Mouse (Mus musculus) stomach, embryonic 16.5 days (tissue): ENCODE data around the gene Actrt2. TPM values are rescaled to one million over a fixed set of nuclear protein-coding genes. Genes with fewer than 3 reads are reported as not detected.

Experiments used
- ATAC-seq: fragments of 200-750 bp; cut with Nextera tagmentation; 2 replicates; pipeline ENCODE4 v1.8.0; 2017; ENCODE audit warnings: moderate number of reproducible peaks, moderate TSS enrichment; ENCODE audit not compliant: insufficient read depth, low FRiP score
- H3K27ac ChIP-seq: fragments of 300-500 bp; sonication (generic); 2 replicates; pipeline ENCODE4 v1.5.1; 2014; ENCODE audit warnings: low read length
- H3K27me3 ChIP-seq: fragments of 300-500 bp; sonication (generic); 2 replicates; pipeline ENCODE4 v1.6.1; 2014; ENCODE audit warnings: low read length, control low read depth, mixed read lengths; ENCODE audit not compliant: control insufficient read depth, insufficient read depth
- H3K36me3 ChIP-seq: fragments of 300-500 bp; sonication (generic); 2 replicates; pipeline ENCODE4 v1.6.1; 2014; ENCODE audit warnings: low read length; ENCODE audit not compliant: control insufficient read depth, insufficient read depth
- H3K4me1 ChIP-seq: fragments of 300-500 bp; sonication (generic); 2 replicates; pipeline ENCODE4 v1.6.1; 2014; ENCODE audit warnings: low read length, control low read depth, mixed read lengths; ENCODE audit not compliant: control insufficient read depth, insufficient read depth
- H3K4me2 ChIP-seq: fragments of 300-500 bp; sonication (generic); 2 replicates; pipeline ENCODE4 v1.6.1; 2014; ENCODE audit warnings: low read depth, low read length, mixed read lengths
- H3K4me3 ChIP-seq: fragments of 300-500 bp; sonication (generic); replicated peaks from 2 replicates; pipeline ENCODE4 v1.5.1; 2014; ENCODE audit warnings: mild to moderate bottlenecking, low read length
- H3K9ac ChIP-seq: fragments of 300-500 bp; sonication (generic); 2 replicates; pipeline ENCODE4 v1.6.1; 2014; ENCODE audit warnings: low read length
- H3K9me3 ChIP-seq: fragments of 300-500 bp; sonication (generic); replicated peaks from 2 replicates; pipeline ENCODE4 v1.6.1; 2016; ENCODE audit warnings: low read length, control low read depth; ENCODE audit not compliant: control insufficient read depth
- WGBS: fragments of 180-500 bp; shearing (Covaris S2); extraction: QIAGEN DNeasy Blood & Tissue Kit; methylation state at CpG from one replicate; pipeline ENCODE4 v1.1.7; 2014; 5-methylcytosine and 5-hydroxymethylcytosine counted together
- polyA plus RNA-seq: library from polyadenylated mRNA; unstranded; fragments of >200 nt; fragmentation: Nextera tagmentation; extraction: Ambion mirVana; gene quantifications from 2 replicates; pipeline ENCODE4 v1.2.1, GENCODE M21; 2015

Actrt2 gene
- polyA plus RNA-seq, 1 experiment from 2014 or later: not detected

- Histone ChIP-seq H3K27me3 (peaks cover 12% of the 10 kb centered on the region), H3K4me1 (peaks cover 20% of the 10 kb centered on the region), H3K9ac (no peak overlapping the region), H3K4me2 (no peak overlapping the region), H3K4me3 (no peak overlapping the region), H3K9me3 (no peaks in the 10 kb centered on the region), H3K27ac (no peak overlapping the region; the same call in 1 of the 2 replicates), H3K36me3 (no peaks in the 10 kb centered on the region)
- 72% methylated on average over 5 of the region's 5 CpGs for WGBS
- no peak for ATAC-seq
Measured at GRCm38 (mm10) chr4:154627419-154628142, 40.1 kb downstream of the Actrt2 start.

DNA sequence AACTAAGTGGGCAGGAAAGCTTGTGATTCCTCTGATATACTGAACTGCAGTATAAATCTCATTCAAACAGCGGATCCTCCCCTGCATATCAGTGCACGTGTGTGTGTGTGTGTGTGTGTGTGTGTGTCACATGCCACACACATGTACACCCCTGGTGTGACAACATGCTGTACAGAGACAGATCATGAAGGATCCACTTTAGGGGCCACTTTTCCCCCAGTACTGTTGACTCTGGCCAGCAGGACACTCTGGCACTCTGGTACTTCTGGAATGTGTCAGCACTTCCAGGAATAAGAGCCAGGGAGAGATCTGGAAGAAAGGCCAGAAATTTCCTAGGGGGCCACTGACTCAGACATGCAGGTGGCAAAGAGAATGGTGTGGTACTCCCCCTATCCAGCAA, 41.4 kb downstream of the Actrt2 start:
- H3K36me3 ChIP-seq: no peaks in the 10 kb centered on the region
- ATAC-seq: no peak
- no peak overlapping the region for H3K9ac ChIP-seq
- no peak overlapping the region for H3K4me3 ChIP-seq
- no peak overlapping the region for H3K4me2 ChIP-seq
- peaks cover 15% of the 10 kb centered on the region for H3K4me1 ChIP-seq
- H3K27ac ChIP-seq: no peak overlapping the region
- H3K27me3 ChIP-seq: 0 out of 2 replicates have a peak, but pooled peaks cover 5% of the 10 kb centered on the region
- 82% methylated on average over 2 of the region's 2 CpGs for WGBS
- no peaks in the 10 kb centered on the region for H3K9me3 ChIP-seq

DNA sequence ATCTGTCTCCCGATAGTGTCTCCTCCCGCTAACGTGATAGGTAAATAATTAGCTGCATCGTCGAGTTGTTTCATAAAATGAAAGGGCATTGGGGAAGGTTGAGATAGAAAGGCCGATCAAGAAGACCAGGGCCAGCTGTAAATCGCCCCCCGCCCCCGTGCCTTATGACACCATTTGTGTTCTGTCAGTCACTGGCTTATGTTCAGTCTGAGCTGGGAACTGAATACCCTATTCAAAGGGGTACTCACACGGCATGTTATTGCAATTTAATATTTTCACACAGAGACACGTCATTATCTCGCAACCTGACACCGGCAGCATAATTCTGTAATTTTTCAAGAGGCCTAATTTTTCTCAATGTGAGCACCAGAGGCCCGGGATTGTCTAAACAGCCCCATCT, 42.0 kb downstream of the Actrt2 start:
- Histone ChIP-seq H3K27ac (no peak overlapping the region), H3K27me3 (no peaks in the 10 kb centered on the region), H3K9me3 (no peaks in the 10 kb centered on the region), H3K36me3 (no peaks in the 10 kb centered on the region), H3K4me2 (no peak overlapping the region), H3K9ac (no peak overlapping the region), H3K4me3 (no peak overlapping the region), H3K4me1 (peaks cover 15% of the 10 kb centered on the region)
- ATAC-seq: no peak
- WGBS: 45% methylated on average over 14 of the region's 14 CpGs

GRCm38 (mm10) chr4:154623241-154623640, 44.4 kb downstream of the Actrt2 start:
- H3K4me3 ChIP-seq: no peak overlapping the region
- no peaks in the 10 kb centered on the region for H3K36me3 ChIP-seq
- H3K27me3 ChIP-seq: no peaks in the 10 kb centered on the region
- H3K4me2 ChIP-seq: no peak overlapping the region
- H3K4me1 ChIP-seq: peaks cover 10% of the 10 kb centered on the region
- no peak overlapping the region for H3K9ac ChIP-seq
- 84% methylated on average over 3 of the region's 3 CpGs for WGBS
- no peak overlapping the region for H3K27ac ChIP-seq
- H3K9me3 ChIP-seq: no peaks in the 10 kb centered on the region
- ATAC-seq: no peak

DNA sequence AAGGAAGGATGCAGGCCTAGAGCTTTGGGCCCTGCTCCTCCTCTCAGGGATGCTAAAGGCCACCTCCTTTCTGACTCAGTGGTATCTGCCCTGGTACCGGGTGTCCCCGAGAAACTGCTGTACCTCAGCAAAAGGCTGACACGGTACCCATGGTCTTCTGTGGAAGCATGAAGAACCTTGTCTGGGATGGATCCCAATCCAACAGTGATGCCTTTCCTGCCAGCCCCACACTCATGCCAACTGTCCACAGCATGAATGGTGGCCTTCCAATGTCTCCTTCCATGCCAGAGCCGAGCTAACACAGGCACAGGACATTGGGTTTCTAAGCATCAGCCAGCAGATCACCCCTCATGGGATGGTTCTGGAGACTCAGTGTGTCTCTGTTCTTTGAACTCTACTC, 45.1 kb downstream of the Actrt2 start:
- Histone ChIP-seq H3K9me3 (no peaks in the 10 kb centered on the region), H3K27me3 (no peaks in the 10 kb centered on the region), H3K27ac (no peak overlapping the region), H3K9ac (no peak overlapping the region), H3K4me2 (no peak overlapping the region), H3K36me3 (no peaks in the 10 kb centered on the region), H3K4me1 (peaks cover 10% of the 10 kb centered on the region), H3K4me3 (no peak overlapping the region)
- no peak for ATAC-seq
- 91% methylated on average over 4 of the region's 4 CpGs for WGBS

Other genes with a start within 250 kb of the Actrt2 start
- gene Prdm16, start 31.0 kb downstream of the Actrt2 start, polyA plus RNA-seq: 23.2 and 23.5 TPM in 2 replicates
- gene Ttc34, start 169.6 kb upstream of the Actrt2 start, polyA plus RNA-seq: 0.04 and 0.09 TPM in 2 replicates
- 0.20 and 0.30 TPM in 2 replicates for gene Mmel1, start 201.7 kb upstream of the Actrt2 start, polyA plus RNA-seq
- gene Fam213b, start 231.3 kb upstream of the Actrt2 start, polyA plus RNA-seq: 29.5 and 34.1 TPM in 2 replicates